Mouse (Mus musculus) MEL (cell line): ENCODE measurements around the gene Cd164l2.

ENCODE experiments used
- CTCF ChIP-seq, 3 experiments: IDR thresholded peaks in 2 of 3; conservative IDR thresholded peaks in 1 of 3; 2 replicates each; pipeline ENCODE4 v1.5.1; 2011 to 2012; ENCODE audit warnings: low read length in 3 of 3, low read depth in 2 of 3, mild to moderate bottlenecking in 2 of 3, improper control_type of control experiment in 1 of 3, inconsistent platforms in 1 of 3, mixed read lengths in 1 of 3, moderate library complexity in 1 of 3; ENCODE audit not compliant: control insufficient read depth in 1 of 3, insufficient read depth in 1 of 3, poor library complexity in 1 of 3, severe bottlenecking in 1 of 3
- MXI1 ChIP-seq: IDR thresholded peaks from 2 replicates; pipeline ENCODE4 v1.6.1; 2011; ENCODE audit warnings: mild to moderate bottlenecking, low read depth, low read length, improper control_type of control experiment
- USF1 ChIP-seq: IDR thresholded peaks from 2 replicates; pipeline ENCODE4 v1.6.1; 2014; ENCODE audit warnings: low read depth, mild to moderate bottlenecking, inconsistent platforms, low read length, improper control_type of control experiment, moderate library complexity
- USF2 ChIP-seq, 2 experiments: IDR thresholded peaks; 2 replicates each; pipeline ENCODE4 v1.6.1; 2011 to 2012; ENCODE audit warnings: improper control_type of control experiment in 2 of 2, low read length in 2 of 2, borderline replicate concordance in 1 of 2, inconsistent platforms in 1 of 2, low read depth in 1 of 2, mild to moderate bottlenecking in 1 of 2; ENCODE audit not compliant: insufficient read depth in 1 of 2
- ZC3H11A ChIP-seq: IDR thresholded peaks from 2 replicates; pipeline ENCODE4 v1.6.1; 2012; ENCODE audit warnings: low read depth, mild to moderate bottlenecking, inconsistent platforms, low read length, improper control_type of control experiment

DNA sequence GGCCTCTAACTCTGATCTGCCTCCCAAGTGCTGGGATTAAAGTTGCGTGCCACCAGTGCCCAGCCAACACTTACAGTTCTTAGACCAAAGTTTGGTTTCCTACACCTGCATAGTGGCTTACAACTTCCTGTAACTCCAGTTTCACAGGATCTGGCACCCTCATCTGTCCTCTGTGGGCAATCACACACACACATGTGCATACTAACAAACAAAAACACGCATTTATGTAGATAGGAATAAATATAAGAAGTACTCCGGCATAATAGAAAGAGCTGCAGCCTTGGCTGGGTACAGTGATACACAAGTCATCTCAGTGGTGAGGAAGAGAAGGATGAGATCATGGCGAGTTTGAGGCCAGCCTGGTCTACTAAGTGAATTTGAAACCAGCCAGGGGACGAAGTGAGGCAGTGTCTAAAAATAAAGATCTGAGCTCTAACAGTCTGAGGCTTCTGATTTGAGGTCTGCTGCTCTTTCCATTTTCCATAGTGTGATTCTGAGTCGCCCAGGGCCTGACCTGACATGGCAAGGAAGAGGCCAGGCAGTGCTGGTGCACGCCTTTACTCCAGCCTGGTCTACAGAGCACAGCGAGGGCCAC is 29.4 kb upstream of the Cd164l2 start:
- TF ChIP-seq ZC3H11A, result no peak
- no peak for TF ChIP-seq MXI1
- no peak for TF ChIP-seq CTCF (IDR thresholded peaks at IDR 0.05 in 2 of 3, conservative IDR thresholded peaks at IDR 0.05 in 1 of 3; ENCODE audit: control insufficient read depth in 1 of 3, insufficient read depth in 1 of 3, low read depth in 2 of 3, low read length in 3 of 3, poor library complexity in 1 of 3, severe bottlenecking in 1 of 3)
- no peak for TF ChIP-seq USF1
- no peak for TF ChIP-seq USF2 (IDR thresholded peaks at IDR 0.05; ENCODE audit: borderline replicate concordance in 1 of 2, insufficient read depth in 1 of 2, low read depth in 1 of 2, low read length in 2 of 2)
